Mouse (Mus musculus) embryo, embryonic 9.5 days (tissue): ENCODE measurements at regions not wholly inside any gene's neighbourhood (a gene's known extent, or its start where the extent isn't known, plus 50 kb on each side); places are given as distances from the start of the nearest gene placed in this dataset.
A peak's percentile ranks its signal among the peaks of the same experiment; 100 is the strongest.

ENCODE experiments used
- DNase-seq: peaks from one replicate; pipeline ENCODE4 v3.0.0-alpha.2; 2017; ENCODE audit errors: extremely low spot score

GRCm38 (mm10) chr9:46512276-46513051 is 192.7 kb upstream of the 4931429L15Rik start:
- no peak for DNase-seq

GRCm38 (mm10) chr9:46511307-46511706 is 191.5 kb upstream of the 4931429L15Rik start:
- peak; percentile 14 for DNase-seq

- no peak for DNase-seq
Measured at GRCm38 (mm10) chr9:46509896-46510295, 190.1 kb upstream of the 4931429L15Rik start.

GRCm38 (mm10) chr9:46509458-46509857 is 189.7 kb upstream of the 4931429L15Rik start:
- no peak for DNase-seq

- DNase-seq = no peak
Measured at GRCm38 (mm10) chr9:46507036-46507435, 187.2 kb upstream of the 4931429L15Rik start.

DNA sequence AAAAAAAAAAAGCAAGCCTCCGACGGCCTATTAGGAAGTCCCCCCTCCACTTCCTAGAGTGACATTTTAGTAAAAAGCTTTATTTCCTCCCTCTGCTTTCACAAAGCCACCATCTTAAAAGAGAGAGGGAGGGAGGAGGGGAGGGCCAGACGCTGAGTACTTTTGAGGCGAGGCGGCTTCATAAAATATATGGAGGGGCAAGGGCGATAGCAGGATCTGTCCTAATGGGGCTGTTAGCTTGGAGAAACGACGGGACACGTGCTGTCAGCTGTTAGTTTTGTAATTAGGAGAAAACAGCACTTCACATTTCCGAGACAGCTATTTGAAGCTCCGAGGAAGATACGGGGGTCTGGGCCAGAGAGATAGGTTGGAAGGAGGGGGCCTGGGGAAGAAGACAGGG is 184.8 kb upstream of the 4931429L15Rik start:
- DNase-seq = no peak

- no peak for DNase-seq
Measured at GRCm38 (mm10) chr9:46504133-46504416, 184.3 kb upstream of the 4931429L15Rik start.

GRCm38 (mm10) chr9:46503321-46504132 is 183.7 kb upstream of the 4931429L15Rik start:
- DNase-seq = no peak

DNA sequence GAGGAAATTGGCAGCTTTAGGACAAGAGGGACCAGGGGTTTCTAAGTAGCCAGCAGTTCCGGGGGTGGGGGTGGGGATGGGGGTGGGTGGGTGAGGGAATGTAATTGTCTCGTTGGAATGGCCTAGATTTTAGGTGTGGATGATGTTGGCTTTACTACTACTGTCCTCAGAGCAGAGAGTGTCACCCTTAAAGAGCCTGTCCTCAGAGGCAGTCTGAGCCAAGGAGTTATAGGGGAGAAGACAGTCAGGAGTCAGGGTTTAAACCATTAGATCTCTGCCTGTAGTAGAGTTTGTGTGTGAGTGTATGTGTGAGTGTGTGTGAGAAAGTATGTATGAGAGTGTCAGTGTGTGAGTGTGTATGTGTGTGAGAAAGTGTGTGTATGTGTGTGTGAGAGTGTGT is 179.6 kb upstream of the 4931429L15Rik start:
- no peak for DNase-seq

DNA sequence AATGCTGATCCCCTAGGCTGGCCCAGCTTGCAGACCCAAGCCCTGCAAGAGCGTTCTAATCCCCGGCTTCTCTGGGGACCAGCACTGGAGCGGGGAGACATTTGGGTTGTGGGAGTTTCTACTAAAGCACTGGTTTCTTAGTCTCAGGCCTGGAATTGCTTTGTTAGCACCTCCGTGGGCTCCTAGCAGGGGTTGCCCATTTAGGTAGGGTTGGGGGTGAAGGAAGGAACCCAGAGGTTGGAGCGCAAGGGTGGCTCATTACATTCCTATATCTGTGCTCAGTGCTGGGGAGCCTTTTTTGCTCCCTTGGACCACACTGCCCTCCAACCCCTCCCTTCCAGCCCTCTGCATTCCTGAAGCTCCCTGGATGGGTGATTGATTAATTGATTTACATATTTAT is 179.1 kb upstream of the 4931429L15Rik start:
- no peak for DNase-seq

- DNase-seq = no peak
Measured at GRCm38 (mm10) chr9:46495276-46495675, 175.5 kb upstream of the 4931429L15Rik start.

GRCm38 (mm10) chr9:46482859-46483443 is 163.2 kb upstream of the 4931429L15Rik start:
- no peak for DNase-seq

DNA sequence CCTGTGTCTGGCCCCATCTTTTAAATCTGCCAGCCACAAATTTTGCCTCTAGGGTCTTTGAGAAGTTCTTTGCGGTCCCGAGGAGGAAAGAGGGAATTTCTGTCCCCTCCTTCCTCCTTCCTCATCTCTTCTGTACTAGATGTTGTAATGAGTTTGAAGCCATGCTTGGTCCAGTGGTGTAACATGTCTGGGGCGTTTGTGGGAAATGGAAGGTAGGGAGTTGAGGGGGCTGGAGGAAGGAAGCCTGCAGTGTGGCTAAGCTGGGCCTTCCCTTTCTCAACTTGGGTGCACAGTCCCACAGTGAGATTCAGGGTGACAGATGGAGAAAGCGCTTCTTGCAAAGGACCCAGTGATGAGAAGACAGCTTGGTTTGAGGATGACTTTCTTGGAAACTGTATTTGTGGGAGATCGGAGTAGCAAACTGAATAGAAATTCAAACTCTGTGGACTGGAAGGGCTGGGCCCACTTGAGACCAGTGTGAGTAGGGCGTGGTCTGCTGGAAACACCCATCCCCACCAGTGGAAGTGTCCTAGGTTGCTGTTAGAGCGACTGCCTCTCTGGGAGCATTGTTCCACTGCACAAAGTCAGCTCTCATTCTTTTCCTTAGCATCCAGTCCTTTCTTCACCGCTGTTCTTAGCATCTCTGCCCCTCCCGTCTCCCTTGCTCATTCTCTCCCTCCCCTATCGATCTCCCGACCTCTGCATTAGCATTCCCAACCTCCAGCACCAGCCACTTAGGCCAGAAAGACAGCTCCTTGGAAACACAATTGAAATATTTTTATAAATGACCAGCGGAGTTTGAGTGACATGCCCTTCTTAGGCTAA is 162.5 kb upstream of the 4931429L15Rik start:
- no peak for DNase-seq

- no peak for DNase-seq
Measured at GRCm38 (mm10) chr9:46481491-46481890, 161.7 kb upstream of the 4931429L15Rik start.

- DNase-seq = peak; percentile 84
Measured at GRCm38 (mm10) chr9:46480080-46480690, 160.4 kb upstream of the 4931429L15Rik start.

- no peak for DNase-seq
Measured at GRCm38 (mm10) chr9:46478611-46479010, 158.8 kb upstream of the 4931429L15Rik start.

- no peak for DNase-seq
Measured at GRCm38 (mm10) chr9:46476516-46476915, 156.7 kb upstream of the 4931429L15Rik start.

DNA sequence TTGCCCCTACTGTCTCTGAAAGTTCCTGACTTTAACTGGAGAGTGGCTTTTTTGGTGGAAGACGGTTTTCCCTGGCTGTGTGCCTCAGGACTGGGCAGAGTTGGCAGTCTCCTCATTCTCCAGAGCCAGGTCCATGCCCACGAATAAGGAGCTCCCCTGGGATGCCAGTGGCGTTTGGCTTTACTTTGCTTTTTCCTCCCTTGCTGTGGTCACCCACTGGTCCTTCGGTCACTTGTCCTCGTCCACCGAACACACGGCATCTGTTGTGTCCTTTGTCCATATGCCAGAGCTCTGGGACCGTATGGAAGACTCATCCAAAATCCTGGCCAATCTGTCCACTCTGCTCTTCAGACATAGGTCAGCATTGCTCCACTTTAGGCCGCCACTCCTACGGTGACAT is 153.9 kb upstream of the 4931429L15Rik start:
- DNase-seq = no peak

GRCm38 (mm10) chr9:46469521-46469920 is 149.7 kb upstream of the 4931429L15Rik start:
- no peak for DNase-seq

- no peak for DNase-seq
Measured at GRCm38 (mm10) chr9:46468306-46468705, 148.5 kb upstream of the 4931429L15Rik start.

DNA sequence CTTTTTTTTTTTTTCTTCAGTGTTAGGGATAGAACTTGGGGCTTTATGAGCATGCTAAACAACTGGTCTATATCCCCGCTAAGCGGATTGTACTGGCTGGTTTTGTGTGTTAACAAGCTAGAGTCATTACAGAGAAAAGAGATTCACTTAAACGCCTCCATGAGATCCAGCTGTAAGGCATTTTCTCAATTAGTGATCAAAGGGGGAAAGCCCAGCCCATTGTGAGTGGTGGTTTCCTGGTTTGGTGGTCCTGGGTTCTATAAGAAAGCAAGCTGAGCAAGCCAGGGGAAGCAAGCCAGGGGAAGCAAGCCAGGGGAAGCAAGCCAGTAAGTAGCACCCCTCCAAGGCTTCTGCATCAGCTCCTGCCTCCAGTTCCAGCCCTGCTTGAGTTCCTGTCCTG is 147.9 kb upstream of the 4931429L15Rik start:
- no peak for DNase-seq

DNA sequence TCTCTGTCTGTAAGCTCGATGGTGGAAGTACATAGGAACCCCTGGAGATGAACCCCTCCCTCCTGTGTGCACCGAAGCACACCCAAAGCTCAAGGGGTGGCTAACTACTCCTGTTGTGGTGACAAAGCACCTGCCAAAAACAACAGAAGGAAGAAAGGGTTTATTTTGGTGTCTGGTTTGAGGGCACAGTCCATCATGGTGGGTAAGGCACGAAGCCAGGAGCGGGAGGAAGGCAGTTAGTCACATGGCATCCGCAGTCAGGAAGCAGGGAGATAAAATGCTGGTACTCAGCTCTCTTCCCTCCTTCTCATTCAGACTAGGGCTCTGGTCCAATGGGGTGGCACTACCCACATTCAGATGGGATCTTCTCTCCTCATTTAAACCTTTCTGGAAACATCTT is 142.9 kb upstream of the 4931429L15Rik start:
- DNase-seq = no peak
